Mouse (Mus musculus) lung, postnatal 36 days (tissue): ENCODE results near the gene Gcn1l1.

Experiments
- DNase-seq: peaks from one replicate; pipeline ENCODE4 v3.0.0; 2022; ENCODE audit warnings: mixed read lengths

Gcn1l1 gene

DNA sequence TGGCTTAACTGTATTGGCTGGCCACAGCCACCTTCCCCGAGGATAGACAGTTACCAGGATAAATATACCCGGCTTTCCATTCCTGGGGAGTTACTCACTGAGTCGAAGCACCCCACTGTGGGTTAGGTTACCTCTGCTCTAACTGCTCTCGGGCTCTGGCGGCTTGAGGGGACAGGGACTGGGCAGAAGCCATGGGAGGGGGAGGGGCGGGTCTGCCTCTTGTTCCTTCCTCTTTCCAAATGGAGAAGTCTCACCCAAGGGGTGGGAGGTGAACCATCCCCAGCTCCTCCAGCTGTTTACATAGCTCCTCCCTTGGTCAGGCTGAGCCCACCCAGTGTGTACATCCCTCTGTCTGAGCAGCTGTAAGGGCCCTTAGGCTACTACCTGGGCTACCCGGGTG, 29.4 kb upstream of the Gcn1l1 start:
- peak; percentile 72 for DNase-seq

DNA sequence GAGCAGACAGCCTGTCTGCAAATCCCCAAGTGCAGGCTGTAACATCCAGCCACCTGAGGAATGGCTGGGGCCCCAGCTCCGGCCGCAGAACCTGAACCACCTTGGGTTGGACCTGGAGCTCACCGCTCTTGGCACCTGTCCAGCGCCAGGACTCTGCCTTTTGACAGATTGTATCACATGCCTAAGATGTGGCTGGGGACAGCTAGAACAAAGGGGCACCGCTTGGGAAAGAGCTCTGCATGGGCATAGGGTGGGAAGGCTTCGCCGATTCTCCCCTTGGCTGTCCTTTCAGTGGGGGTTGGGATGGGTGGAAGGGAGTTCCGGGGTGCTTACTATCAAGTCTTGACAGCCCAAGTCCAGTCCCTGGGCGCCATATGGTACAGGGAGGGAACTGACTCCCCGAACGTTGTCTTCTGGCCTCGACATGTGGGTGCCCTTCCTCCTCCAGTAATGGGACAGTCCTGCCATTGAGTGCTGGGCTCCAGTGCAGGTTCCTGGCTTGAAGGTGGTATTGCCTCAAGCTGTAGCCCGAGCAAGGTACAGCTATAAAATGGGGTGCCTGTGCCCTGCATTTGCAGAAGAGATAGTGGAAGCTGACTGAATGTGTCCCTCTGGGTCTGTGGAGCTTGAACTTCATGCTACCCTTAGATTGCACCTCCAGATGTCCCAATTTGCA, 26.9 kb upstream of the Gcn1l1 start:
- DNase-seq, result no peak

DNA sequence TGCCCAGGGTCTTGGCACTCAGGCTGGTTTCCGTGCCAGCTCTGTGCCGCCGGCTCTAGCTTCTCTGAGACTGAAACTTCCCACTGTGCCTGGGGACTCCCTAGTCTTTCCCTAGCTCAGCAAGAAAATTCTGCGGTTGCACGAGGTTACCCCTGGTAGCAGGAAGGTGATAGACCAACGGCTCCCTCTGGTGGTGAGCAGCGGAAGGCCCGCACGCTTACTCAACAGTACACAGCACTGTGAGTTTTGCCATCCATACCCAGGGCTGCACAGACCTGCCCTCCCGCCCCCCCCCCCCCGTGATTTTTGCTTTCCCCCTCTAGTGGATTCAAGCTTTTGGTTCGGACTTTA, 26.4 kb upstream of the Gcn1l1 start:
- peak; percentile 98 for DNase-seq

DNA sequence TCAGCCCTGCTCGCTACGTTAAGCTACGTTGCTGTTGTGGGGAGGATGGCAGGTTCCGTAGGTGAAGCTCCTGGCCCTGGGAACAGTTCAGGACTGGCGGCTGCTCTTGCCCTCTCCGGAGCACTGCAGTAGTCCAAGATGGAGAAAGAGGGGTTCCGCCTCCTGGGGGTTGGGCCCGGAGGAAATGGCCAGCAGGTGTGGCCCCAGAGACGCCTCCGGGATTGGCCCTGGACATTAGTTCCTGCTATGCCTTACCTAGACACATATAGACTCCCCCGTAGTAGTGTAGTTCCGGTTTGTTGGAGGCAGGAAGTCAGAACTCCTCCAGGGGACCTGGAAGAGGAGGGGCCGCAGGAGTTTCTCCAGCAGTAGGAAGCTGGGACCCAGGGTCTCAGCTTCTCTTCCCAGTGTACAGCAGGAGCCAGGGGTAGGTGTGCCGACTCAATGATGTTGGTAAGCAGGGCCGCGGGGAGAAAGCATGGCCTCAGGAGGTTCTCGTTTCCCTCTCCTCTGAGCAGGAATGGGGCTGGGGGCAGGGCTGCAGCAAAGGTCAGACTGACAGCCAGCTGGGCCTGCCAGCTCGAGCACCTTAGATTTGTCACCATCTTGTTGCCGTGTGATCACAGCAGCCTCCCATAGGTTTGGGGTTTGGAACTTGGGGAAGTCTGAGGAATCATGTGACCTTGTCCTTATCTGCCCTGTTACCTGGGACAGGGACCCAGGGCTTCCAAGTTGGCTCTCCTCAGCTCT, 22.2 kb upstream of the Gcn1l1 start:
- peak; percentile 82 for DNase-seq

DNA sequence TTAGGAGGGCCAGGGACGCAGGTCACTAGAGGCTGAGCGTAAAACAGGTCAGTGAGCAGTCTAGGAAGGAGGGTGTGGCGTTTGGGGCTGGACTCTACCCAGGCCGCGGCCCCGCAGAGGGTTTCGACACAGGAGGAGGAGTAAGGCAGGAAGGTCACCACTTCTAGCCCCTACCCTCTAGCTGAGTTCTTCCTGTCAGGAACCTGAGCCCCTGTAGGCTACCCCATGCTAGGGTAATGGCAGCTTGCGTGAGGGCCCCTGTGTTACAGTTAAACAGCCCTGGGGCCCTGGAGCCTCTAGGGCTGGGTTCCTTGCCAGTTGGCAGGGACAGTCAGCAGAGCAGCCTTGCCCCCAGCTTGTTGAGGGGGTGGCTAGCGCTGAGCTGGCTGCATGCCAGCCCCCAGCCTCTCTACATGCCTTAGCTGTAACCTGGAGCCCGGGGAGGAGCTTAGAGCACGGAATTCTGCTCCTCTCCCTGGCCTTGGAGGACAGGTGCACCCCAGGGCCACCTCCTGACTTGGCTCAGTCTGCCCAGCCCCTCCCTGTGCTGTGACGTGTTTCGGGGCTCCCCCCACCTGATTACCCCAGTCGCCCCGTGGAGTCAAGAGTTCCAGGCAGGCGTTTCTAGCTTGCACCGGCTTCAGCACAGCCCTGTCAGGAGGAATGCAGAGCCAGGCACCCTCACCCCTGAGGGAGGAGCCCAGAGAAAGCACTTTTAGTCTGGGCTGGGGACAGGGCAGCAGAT, 21.4 kb upstream of the Gcn1l1 start:
- DNase-seq, result peak; percentile 87

DNA sequence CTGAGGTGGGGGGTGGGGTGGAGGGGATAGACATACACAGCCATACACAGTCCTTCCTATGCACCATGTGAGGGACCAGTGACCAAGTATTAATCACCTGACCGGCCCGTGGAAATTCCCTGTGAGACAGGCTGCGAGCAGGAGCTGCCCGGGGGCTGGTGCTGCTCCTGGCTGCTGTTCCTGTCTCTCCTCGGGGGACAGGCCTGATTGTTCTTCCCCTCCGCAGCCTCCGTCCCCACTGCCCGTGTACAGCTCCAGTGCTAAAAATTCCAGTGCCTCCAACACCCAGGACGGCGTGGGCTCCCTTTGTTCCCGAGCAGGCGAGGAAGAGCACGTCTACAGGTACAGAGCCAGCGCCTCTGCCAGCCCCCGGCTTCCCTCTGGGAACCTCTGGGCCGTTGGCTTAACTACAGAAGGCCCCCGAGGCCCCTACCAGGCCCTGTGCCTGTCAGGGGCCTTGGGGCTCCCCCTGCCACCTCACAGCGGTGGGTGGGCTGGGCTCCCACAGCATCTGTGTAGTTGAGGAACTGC, 20.3 kb upstream of the Gcn1l1 start:
- no peak for DNase-seq

DNA sequence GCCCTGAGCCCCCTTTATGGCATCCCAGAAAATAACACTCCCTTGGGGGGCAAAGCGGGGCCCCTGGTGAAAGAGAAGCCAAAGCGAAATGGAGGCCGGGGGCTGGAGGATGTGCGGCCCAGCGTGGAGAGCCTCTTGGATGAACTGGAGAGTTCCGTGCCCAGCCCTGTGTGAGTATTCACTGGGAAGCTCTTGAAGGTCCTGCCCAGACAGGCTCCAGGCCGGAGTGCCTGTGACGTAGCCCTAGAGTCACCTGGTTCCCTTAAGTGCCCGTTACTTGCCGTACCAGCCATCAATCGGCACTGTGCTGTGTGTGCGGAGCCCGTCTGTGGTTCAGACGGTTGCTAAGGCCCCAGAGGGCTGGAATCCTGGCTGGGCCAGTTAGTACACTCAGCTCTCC, 19.4 kb upstream of the Gcn1l1 start:
- peak; percentile 90 for DNase-seq

DNA sequence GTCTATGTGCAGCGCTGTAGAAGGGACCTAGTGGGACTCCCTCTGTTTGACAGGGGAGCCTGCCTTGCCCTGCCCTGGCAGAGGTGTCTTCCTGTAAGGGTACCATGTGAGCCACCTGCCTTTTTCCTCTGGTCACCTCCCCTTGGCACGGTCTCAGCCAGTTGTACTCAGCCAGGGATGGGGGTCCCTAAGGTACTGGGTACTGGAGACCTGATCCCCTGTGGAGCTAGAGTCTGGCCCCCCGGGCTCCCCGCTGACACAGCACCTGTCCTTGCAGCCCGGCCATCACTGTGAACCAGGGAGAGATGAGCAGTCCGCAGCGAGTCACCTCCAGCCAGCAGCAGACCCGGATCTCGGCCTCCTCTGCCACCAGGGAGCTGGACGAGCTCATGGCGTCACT, 18.5 kb upstream of the Gcn1l1 start:
- no peak for DNase-seq

DNA sequence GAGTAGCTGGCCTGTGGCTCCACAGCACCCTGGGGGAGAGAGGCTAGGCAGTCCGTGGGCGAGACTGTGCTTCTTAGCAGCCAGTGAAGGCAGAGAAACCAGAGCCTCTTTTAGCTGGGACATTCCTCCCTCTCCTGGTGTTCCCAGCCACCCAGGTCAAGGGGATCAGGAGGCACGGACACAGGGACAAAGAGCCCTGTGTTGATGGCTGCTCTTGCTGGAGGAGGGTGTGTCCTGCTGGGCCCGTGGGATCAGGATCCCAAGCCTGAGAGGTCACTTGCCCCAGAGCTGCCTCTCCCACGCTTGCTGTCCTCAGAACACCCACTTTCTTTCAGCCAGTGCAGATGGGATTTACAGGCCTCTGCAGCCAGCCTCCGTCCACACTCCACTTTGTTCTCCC, 18.0 kb upstream of the Gcn1l1 start:
- DNase-seq, result no peak

DNA sequence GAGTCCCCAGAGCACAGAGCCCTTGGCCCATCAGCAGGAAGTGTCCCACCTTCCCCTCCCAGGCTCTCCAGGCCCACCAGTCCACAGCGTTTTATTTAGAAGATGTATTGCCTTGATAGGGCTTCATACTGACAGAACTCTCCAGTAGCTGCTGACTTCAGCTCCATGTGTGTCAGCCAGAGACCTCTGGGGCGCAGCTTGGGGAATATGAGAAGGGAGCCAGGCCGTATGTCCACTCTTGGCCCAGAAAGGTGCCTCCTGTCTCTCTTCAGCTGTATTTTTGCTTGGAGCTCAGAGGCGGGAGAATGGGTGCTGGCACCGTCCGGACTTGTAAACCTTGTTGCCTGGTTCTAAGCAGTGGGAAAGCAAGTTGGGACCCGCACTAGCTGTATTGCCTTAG, 17.6 kb upstream of the Gcn1l1 start:
- no peak for DNase-seq

DNA sequence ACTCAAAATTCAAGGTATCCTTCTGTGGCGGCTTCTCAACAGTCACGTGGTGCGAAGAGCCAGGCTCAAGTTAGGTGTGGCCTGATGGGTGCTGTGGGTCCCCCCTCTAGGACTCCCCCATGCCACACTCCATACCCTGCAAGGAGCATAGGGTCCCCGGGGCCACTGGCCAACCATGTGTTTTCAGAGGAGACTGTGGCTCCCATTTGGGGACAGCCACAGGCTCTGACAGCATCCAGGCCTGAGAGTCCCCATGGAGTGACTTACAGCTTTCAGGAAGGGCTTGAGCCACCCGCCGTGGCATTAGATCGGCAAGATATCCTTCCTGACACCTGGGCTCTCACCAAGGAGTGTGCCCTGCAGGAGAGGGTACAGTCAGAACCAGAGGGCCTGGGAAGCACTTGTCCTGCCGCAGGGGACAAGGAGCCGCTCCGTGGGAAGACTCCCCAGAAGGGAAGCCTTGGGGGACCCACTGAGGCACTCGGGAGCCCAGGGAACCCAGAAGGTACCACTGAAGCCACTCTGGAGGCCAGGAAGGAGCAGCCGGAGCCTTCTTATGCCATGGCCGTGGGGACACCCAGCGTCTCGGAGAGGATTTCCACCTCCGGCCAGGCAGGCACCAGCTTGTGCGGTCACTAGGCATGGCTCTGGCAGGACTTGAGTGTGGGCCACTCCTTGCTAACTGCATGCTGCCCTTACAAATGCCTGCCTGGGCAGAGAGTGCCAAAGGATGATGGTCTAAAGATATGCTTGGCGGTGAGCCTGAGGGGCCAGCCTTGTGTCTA, 16.4 kb upstream of the Gcn1l1 start:
- DNase-seq, result no peak

DNA sequence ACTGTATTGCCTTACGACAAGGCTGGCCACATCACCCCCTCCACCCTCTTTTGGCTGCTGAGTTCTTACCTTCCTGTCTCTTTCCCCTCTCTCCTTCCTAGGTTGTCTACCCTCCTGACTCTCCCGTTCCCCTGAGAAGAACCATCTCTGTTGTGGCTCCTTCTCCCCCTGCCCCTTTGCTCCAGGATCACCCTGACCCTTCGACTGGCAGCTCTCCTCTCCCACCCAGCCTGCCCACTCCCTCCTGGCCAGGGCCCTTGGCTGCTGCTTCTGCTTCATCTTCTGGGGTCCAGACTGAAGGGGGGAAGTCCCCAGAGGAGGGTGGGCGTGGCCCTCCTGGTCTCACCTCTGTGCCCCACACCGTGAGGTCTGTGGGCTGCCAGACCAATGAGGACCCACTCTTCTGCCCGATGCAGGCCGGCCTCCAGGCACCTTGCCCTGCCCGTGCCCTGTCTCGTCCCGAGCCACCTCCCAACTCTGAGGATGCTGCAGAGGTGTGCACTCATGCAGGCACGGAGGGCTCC, 14.5 kb upstream of the Gcn1l1 start:
- DNase-seq, result no peak

DNA sequence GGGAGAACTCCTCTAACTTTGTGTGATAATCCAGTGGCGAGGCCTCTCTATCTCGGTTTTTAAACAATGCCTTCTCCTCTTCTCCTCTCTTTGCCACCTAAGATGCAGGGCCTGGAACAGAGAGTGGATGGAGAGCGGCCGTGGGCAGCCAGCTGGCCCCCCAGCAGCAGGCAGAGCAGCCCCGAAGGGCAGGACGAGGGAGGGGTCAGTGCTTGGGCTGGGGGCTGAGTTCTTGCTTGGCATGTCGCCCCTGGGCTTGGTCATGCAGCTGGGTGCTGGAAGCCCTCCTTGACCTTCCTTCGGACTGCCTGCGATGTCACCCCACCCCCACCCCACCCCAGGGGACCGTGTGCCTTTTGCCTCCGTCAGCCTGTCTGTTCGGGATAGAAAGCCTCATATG, 13.7 kb upstream of the Gcn1l1 start:
- DNase-seq, result no peak

DNA sequence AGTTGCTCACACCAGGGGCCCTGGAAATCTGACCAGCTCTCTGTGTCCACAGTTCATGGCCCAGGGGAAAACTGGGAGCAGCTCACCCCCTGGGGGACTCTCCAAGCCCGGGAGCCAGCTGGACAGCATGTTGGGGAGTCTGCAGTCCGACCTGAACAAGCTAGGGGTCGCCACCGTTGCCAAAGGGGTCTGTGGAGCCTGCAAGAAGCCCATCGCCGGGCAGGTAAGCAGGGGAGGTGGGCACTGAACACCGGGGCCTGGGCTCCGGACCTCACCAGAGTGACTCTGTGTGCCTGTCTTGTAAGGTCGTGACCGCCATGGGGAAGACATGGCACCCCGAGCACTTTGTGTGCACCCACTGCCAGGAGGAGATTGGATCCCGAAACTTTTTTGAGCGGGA, 13.3 kb upstream of the Gcn1l1 start:
- no peak for DNase-seq

DNA sequence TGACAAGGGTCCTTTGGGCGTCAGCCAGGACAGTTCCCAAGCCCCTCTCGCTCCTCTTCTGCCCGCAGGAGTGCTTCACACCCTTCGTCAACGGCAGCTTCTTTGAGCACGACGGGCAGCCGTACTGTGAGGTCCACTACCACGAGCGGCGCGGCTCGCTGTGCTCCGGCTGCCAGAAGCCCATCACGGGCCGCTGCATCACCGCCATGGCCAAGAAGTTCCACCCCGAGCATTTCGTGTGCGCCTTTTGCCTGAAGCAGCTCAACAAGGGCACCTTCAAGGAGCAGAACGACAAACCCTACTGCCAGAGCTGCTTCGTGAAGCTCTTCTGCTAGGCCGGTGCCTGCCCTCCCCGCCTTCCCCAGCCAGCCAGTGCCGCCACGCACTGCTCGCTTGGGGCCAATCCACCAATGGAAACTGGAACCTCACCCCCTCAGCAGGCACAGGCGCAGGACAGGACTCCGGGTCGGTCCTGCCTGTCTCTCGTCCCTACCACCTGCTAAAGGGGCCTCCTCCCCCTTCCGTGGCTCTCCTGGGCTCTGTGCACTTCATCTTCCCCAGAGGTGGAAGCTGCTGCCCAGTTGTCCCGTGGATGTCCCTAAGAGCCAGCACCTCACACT, 11.1 kb upstream of the Gcn1l1 start:
- DNase-seq, result no peak

DNA sequence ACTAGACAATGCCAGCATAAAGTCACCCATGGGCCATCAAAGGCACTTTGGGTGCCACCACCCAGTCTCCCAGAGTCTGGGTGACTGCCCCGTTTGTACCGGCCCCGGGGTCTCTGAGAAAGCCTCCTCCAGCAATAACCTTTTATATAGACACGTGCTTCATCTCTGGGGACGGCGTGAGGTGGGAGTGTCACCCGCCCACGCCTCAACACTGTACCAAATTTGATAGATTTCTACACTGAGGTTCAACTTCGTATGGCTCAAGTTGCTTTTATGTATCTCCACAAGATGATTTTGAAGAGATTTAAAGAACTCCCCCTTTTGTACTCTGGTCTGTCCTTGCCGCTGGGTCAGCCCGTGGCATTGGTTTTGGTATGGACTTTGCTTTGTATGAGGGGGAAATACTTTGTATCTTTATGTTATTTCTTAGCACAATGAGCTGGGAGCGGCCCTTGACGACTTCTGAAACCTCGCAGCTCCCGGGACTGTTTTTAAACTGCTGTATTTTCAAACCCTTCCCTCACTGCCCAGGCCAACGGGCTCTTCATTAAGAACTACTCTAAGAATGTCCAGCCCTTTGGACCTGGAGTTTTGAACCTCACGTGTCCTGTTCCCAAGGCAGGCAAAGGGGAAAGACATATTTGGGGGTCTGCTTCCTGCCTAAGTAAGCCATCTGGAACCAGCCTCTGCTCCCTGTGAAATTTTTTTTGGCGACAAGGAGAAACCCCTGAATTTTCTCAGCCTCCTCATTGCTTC, 10.3 kb upstream of the Gcn1l1 start:
- DNase-seq, result no peak

DNA sequence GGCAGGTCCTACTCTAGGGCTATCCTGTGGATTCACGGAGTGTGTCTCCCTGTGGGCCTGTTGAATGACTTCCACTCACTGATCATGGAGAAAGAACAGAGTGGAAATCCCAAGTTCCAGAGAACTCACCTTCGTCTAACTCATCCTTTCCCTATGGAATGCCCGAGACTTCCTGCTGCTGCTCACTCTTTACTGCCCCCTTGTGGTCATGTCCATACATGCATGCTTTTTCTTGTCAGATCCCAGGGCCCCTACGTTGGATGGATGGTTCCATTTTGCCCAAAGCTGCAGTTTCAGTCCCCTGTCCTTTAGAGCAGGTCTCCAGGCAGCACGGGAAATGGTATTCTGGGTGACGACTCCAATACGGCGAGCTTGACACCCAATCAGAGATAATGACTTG, 8.8 kb upstream of the Gcn1l1 start:
- DNase-seq, result peak; percentile 90

DNA sequence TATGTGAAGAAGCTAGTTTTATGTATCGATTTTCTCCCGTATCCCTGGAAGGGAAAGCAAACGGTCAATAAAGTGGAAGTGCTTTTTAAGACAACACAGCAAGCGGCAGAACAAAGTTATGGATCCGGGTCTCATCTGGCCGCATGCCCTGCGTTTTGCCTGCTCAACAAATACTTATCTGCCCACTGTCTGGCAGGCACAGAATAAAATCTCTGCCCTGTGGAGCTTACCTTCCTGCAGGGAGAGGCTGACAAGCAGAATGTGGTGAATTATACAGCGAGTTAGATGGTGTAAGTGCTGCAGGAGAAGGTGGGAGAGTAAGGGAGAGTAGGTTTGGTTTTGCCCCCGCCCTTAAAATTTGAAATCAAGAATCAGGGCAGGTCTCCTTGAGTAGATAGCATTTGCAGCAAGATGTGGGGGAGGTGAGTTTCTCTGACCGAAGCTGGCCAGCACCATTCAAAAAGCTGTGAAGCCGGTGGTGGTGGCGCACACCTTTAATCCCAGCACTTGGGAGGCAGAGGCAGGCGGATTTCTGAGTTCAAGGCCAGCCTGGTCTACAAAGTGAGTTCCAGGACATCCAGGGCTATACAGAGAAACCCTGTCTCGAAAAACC, 6.8 kb upstream of the Gcn1l1 start:
- DNase-seq, result no peak

DNA sequence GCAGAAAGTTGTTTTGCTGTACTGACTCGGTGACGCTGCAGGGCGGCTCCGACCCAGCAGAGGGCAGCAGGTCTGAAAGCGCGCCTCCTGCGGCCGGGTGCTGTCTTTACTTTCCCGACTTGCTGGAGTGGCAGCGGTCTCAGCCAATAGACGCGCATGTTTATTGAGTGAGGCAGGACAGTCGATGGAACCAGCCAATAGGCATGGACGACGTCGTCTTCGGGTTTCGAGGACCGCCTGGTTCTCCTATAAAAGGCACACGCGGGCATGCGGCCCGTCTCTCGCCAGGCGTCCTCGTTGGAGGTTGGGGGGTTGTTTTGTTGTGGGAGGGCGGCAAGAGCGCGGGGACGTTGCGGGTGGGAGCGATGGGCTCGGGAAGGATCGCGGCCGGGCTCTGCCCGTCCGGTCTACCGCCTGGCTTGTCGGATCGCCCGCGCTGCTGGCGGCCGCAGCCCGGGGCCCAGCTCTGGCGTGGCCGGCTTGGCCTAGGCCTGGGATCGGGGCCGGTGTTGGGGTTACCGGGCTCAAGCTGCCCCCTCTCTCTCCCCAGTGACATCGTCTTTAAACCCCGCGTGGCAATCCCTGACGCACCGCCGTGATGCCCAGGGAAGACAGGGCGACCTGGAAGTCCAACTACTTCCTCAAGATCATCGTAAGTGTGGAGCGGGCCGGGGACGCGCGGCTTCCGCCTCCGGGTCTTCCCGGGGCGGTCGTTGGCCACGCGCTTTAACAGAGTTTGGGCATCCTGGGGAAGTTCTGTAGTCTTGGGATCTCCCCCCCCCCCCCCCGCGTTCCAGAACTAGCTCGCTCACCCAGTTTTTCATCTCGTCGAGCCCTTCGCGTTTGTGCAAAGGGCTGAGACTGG, 5.6 kb upstream of the Gcn1l1 start, which contains the start of gene Rplp0:
Gene Rplp0 (plus strand): TSS at position 231 of the 865 bp plus-strand sequence.
- DNase-seq, result peak; percentile 99

DNA sequence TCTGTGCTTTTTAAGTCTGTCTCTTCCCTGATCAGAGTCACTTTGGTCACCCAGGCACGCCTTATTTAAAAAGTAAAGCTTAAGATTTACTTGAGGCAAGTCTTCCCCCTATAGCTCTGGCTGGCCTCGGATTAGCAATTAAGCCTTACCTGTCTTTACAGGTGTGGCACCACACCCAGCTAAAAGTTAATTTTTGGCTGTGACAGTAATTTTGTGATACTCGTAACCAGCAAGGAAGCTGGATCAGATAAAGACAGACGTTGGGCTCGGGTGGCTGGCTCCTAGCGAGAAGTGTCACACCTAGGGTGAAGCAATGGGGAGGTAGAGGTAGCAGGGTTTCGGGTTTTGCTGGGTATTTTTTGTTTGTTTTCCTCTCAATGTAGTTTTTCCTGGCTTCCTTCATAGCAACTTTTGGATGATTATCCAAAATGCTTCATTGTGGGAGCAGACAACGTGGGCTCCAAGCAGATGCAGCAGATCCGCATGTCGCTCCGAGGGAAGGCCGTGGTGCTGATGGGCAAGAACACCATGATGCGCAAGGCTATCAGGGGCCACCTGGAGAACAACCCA, 4.6 kb upstream of the Gcn1l1 start:
- no peak for DNase-seq
